Mouse (Mus musculus): ENCODE measurements around the gene Sqstm1. TPM values are rescaled to one million over a fixed set of nuclear protein-coding genes. Genes with fewer than 3 reads are reported as not detected.
A peak's percentile ranks its signal among the peaks of the same experiment; 100 is the strongest.

Gene Sqstm1
- polyA plus RNA-seq, 1 experiment from 2014 or later, result 193 TPM

GRCm38 (mm10) chr11:50243926-50244325 lies 33.3 kb upstream of the Sqstm1 start:
- 79% methylated on average over 6 of the region's 6 CpGs for WGBS
- H3K4me2 ChIP-seq (ENCODE audit: low read depth, low read length), result no peak overlapping the region
- H3K36me3 ChIP-seq (ENCODE audit: control insufficient read depth, insufficient read depth, low read length), result no peaks in the 10 kb centered on the region
- no peak overlapping the region for H3K9ac ChIP-seq (ENCODE audit: low read depth, low read length)
- H3K9me3 ChIP-seq (ENCODE audit: control insufficient read depth, low read length), result no peaks in the 10 kb centered on the region
- H3K4me3 ChIP-seq (ENCODE audit: low read length), result no peak overlapping the region
- H3K4me1 ChIP-seq (ENCODE audit: control insufficient read depth, insufficient read depth, low read length), result no peaks in the 10 kb centered on the region
- H3K27me3 ChIP-seq (replicated peaks; ENCODE audit: control insufficient read depth, insufficient read depth, low read length), result no peaks in the 10 kb centered on the region
- no peak overlapping the region for H3K27ac ChIP-seq (ENCODE audit: low read length)
- no peak for ATAC-seq

- H3K36me3 ChIP-seq (ENCODE audit: control insufficient read depth, insufficient read depth, low read length), result no peaks in the 10 kb centered on the region
- no peak overlapping the region for H3K27ac ChIP-seq (ENCODE audit: low read length)
- 86% methylated on average over 7 of the region's 7 CpGs for WGBS
- no peaks in the 10 kb centered on the region for H3K9me3 ChIP-seq (ENCODE audit: control insufficient read depth, low read length)
- no peaks in the 10 kb centered on the region for H3K27me3 ChIP-seq (replicated peaks; ENCODE audit: control insufficient read depth, insufficient read depth, low read length)
- ATAC-seq, result no peak
- H3K4me3 ChIP-seq (ENCODE audit: low read length), result no peak overlapping the region
- H3K9ac ChIP-seq (ENCODE audit: low read depth, low read length), result no peak overlapping the region
- H3K4me1 ChIP-seq (ENCODE audit: control insufficient read depth, insufficient read depth, low read length), result peaks cover 20% of the 10 kb centered on the region
- no peak overlapping the region for H3K4me2 ChIP-seq (ENCODE audit: low read depth, low read length)
Observed at GRCm38 (mm10) chr11:50240235-50240911, 29.7 kb upstream of the Sqstm1 start.

DNA sequence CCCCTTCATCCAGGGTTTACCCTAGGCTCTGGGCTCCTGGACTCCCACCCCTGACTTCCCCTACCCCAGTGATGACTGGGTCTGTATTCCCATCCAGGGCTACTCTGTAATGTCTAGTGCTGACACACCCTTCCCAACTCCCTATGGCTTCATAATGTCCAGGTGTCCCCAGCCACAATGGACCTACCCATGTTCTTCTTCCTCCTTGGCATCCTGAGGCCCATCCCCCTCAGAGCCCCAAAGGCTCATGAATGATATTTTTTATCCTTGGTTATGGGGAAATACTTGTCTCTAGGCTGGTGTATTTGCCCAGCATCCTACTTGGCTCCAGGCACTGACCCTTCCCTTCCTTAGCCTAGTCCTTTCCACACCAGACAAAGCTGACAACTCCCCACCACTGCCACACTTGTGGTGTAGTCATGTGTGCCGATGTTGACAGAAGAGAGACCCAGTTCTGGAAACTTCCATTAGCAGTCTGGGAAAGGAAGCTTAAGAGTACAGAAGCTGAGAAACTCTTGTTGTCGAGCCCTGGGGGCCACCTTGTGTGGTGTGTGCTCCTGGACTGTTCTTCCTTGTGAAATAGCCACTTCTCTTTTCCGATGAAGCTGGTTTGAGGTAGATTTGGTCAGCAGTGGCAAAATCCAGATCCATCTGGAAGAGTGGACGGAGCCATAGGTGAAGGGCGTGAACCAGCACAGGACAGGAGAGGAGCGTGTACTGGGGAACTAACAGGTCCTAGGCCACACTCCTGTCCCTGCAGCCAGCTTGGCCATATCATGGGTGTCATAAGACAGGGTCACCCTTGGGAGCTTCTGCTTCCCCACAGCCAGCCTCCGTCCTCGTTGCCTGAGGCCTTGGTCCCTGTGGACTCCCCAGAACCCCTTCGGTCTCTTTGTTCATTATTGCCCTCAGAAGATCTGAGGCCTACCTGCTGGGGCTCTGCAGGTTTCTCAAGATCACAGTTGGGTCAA lies 28.5 kb upstream of the Sqstm1 start:
- WGBS, result 89% methylated on average over 9 of the region's 9 CpGs
- Histone ChIP-seq H3K4me1 (ENCODE audit: control insufficient read depth, insufficient read depth, low read length) (peaks cover 20% of the 10 kb centered on the region), H3K4me3 (ENCODE audit: low read length) (no peak overlapping the region), H3K4me2 (ENCODE audit: low read depth, low read length) (no peak overlapping the region), H3K36me3 (ENCODE audit: control insufficient read depth, insufficient read depth, low read length) (peaks cover 5% of the 10 kb centered on the region; the same call in 1 of the 2 replicates), H3K27ac (ENCODE audit: low read length) (no peak overlapping the region), H3K9ac (ENCODE audit: low read depth, low read length) (no peak overlapping the region), H3K27me3 (replicated peaks; ENCODE audit: control insufficient read depth, insufficient read depth, low read length) (no peaks in the 10 kb centered on the region), H3K9me3 (ENCODE audit: control insufficient read depth, low read length) (no peaks in the 10 kb centered on the region)
- no peak for ATAC-seq

GRCm38 (mm10) chr11:50238324-50238723 lies 27.7 kb upstream of the Sqstm1 start, which contains the start of gene Ltc4s:
Gene Ltc4s (minus strand): TSS chr11:50238616.
- peak within 1 kb of the TSS; percentile 63; the same call in 1 of the 2 replicates for H3K9ac ChIP-seq (ENCODE audit: low read depth, low read length)
- no peaks in the 10 kb centered on the region for H3K27me3 ChIP-seq (replicated peaks; ENCODE audit: control insufficient read depth, insufficient read depth, low read length)
- no peaks in the 10 kb centered on the region for H3K9me3 ChIP-seq (ENCODE audit: control insufficient read depth, low read length)
- peaks cover 20% of the 10 kb centered on the region for H3K4me1 ChIP-seq (ENCODE audit: control insufficient read depth, insufficient read depth, low read length)
- H3K27ac ChIP-seq (ENCODE audit: low read length), result no peak within 1 kb of the TSS
- H3K4me2 ChIP-seq (ENCODE audit: low read depth, low read length), result peak within 1 kb of the TSS; percentile 96
- H3K36me3 ChIP-seq (ENCODE audit: control insufficient read depth, insufficient read depth, low read length), result peaks cover 12% of the 10 kb centered on the region
- ATAC-seq, result peak; percentile 13; the same call in 1 of the 2 replicates
- peak within 1 kb of the TSS; percentile 69 for H3K4me3 ChIP-seq (ENCODE audit: low read length)
- WGBS, result 40% methylated on average over 10 of the region's 10 CpGs

DNA sequence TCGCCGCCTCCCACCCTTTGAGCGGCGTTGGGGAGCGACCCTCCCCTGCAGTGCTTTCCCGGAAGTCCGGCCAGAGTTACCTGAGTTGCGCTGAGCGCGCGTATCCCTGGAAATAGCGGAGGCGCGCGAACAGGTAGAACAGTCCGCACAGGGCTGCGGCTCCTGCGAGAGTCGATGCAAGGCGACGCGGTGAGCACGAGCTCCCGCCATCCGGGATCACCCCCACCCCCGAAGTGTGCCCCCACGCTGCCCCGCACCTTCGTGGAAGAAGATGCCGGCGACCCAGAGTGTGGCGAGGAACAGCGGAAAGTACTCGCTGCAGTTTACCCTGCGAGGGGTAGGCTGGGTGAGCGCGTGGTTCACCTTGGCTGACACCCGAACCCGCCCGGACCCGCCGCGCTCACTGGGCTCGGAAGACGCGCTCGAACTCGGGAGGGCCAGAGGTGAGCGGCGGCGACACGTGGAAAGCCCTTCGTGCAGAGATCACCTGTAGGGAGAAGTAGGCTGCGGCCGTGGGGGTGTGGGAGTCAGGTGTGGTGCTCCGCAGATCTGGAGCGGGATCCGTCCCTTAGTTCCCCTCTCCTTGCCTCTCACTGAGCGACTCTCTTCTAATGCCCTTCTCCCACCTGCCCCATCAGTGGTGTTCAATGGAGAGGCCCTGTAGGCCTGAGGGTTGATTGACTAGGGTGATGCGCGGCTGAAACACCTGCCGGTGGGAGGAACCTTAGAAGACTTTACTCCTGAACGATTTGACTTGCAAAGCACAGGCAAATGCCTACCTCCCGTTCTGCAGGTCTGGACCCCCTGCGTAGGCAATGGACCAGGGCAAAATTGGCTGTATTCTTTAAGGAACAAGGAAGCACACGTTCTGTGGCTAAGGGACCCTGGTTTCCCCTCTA lies 26.6 kb upstream of the Sqstm1 start:
- peaks cover 20% of the 10 kb centered on the region for H3K4me1 ChIP-seq (ENCODE audit: control insufficient read depth, insufficient read depth, low read length)
- H3K36me3 ChIP-seq (ENCODE audit: control insufficient read depth, insufficient read depth, low read length), result peaks cover 18% of the 10 kb centered on the region
- peak overlapping the region; percentile 96 for H3K4me2 ChIP-seq (ENCODE audit: low read depth, low read length)
- peak overlapping the region; percentile 63 for H3K9ac ChIP-seq (ENCODE audit: low read depth, low read length)
- 2% methylated on average over 66 of the region's 66 CpGs for WGBS
- ATAC-seq, result peak; percentile 43
- peak overlapping the region; percentile 18; the same call in 1 of the 2 replicates for H3K27ac ChIP-seq (ENCODE audit: low read length)
- no peaks in the 10 kb centered on the region for H3K9me3 ChIP-seq (ENCODE audit: control insufficient read depth, low read length)
- H3K27me3 ChIP-seq (replicated peaks; ENCODE audit: control insufficient read depth, insufficient read depth, low read length), result no peaks in the 10 kb centered on the region
- peak overlapping the region; percentile 69 for H3K4me3 ChIP-seq (ENCODE audit: low read length)

GRCm38 (mm10) chr11:50236540-50236936 lies 25.9 kb upstream of the Sqstm1 start:
- H3K4me3 ChIP-seq (ENCODE audit: low read length), result peak overlapping the region; percentile 69
- WGBS, result 1% methylated on average over 26 of the region's 27 CpGs
- H3K27ac ChIP-seq (ENCODE audit: low read length), result no peak overlapping the region

DNA sequence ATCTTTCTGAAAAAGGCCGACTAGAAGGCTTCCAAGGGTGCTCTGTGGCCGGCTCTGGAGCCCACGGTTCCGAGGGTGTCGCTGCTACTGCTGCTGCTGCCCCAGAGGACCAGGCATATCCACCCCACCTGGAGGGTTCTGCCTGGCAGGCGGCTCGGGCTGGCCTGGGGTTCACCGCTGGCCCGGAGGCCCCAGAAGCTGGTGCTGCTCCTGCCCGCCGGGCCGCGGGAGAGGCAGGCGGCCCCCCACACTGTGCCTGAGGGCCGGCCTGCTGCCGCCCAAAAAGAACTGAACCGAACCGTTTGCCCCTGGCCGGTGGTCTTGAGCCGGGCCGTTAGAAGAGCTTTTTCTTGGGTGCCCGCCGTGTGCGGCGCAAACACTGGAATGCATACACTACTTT lies 24.0 kb upstream of the Sqstm1 start:
- Histone ChIP-seq H3K36me3 (ENCODE audit: control insufficient read depth, insufficient read depth, low read length) (peaks cover 18% of the 10 kb centered on the region), H3K27me3 (replicated peaks; ENCODE audit: control insufficient read depth, insufficient read depth, low read length) (no peaks in the 10 kb centered on the region), H3K4me3 (ENCODE audit: low read length) (no peak overlapping the region), H3K9me3 (ENCODE audit: control insufficient read depth, low read length) (no peaks in the 10 kb centered on the region), H3K4me2 (ENCODE audit: low read depth, low read length) (no peak overlapping the region), H3K27ac (ENCODE audit: low read length) (no peak overlapping the region), H3K4me1 (ENCODE audit: control insufficient read depth, insufficient read depth, low read length) (peaks cover 35% of the 10 kb centered on the region), H3K9ac (ENCODE audit: low read depth, low read length) (no peak overlapping the region)
- WGBS, result 96% methylated on average over 25 of the region's 25 CpGs
- no peak for ATAC-seq

More at GRCm38 (mm10) chr11:50236540-50236936, 25.9 kb upstream of the Sqstm1 start:
- H3K4me1 ChIP-seq (ENCODE audit: control insufficient read depth, insufficient read depth, low read length), result peaks cover 20% of the 10 kb centered on the region
- H3K4me2 ChIP-seq (ENCODE audit: low read depth, low read length), result peak overlapping the region; percentile 96
- H3K36me3 ChIP-seq (ENCODE audit: control insufficient read depth, insufficient read depth, low read length), result peaks cover 18% of the 10 kb centered on the region
- ATAC-seq, result peak; percentile 94
- H3K9ac ChIP-seq (ENCODE audit: low read depth, low read length), result peak overlapping the region; percentile 63
- no peaks in the 10 kb centered on the region for H3K27me3 ChIP-seq (replicated peaks; ENCODE audit: control insufficient read depth, insufficient read depth, low read length)
- no peaks in the 10 kb centered on the region for H3K9me3 ChIP-seq (ENCODE audit: control insufficient read depth, low read length)

- Histone ChIP-seq H3K27me3 (replicated peaks; ENCODE audit: control insufficient read depth, insufficient read depth, low read length) (no peaks in the 10 kb centered on the region), H3K4me3 (ENCODE audit: low read length) (no peak overlapping the region), H3K36me3 (ENCODE audit: control insufficient read depth, insufficient read depth, low read length) (peaks cover 18% of the 10 kb centered on the region), H3K4me1 (ENCODE audit: control insufficient read depth, insufficient read depth, low read length) (peaks cover 41% of the 10 kb centered on the region), H3K9ac (ENCODE audit: low read depth, low read length) (no peak overlapping the region), H3K4me2 (ENCODE audit: low read depth, low read length) (no peak overlapping the region), H3K9me3 (ENCODE audit: control insufficient read depth, low read length) (no peaks in the 10 kb centered on the region), H3K27ac (ENCODE audit: low read length) (no peak overlapping the region)
- ATAC-seq, result no peak
- WGBS, result 87% methylated on average over 11 of the region's 11 CpGs
Observed at GRCm38 (mm10) chr11:50233993-50234392, 23.4 kb upstream of the Sqstm1 start.

All from intestine, embryonic 16.5 days (tissue).